Mouse (Mus musculus) testis, adult 2 months (tissue): ENCODE results near the gene Gdpd5.

ENCODE experiments used
- CTCF ChIP-seq: fragments of 200-500 bp; IDR thresholded peaks from 2 replicates; pipeline ENCODE4 v1.5.1; 2012; ENCODE audit warnings: low read depth, mild to moderate bottlenecking, inconsistent platforms, low read length, moderate library complexity; ENCODE audit not compliant: control insufficient read depth, insufficient read depth, insufficient replicate concordance
- POLR2A ChIP-seq: fragments of 200-500 bp; IDR thresholded peaks from 2 replicates; pipeline ENCODE4 v1.6.1; 2012; ENCODE audit warnings: low read depth, mild to moderate bottlenecking, inconsistent platforms, low read length, moderate library complexity; ENCODE audit not compliant: control insufficient read depth

DNA sequence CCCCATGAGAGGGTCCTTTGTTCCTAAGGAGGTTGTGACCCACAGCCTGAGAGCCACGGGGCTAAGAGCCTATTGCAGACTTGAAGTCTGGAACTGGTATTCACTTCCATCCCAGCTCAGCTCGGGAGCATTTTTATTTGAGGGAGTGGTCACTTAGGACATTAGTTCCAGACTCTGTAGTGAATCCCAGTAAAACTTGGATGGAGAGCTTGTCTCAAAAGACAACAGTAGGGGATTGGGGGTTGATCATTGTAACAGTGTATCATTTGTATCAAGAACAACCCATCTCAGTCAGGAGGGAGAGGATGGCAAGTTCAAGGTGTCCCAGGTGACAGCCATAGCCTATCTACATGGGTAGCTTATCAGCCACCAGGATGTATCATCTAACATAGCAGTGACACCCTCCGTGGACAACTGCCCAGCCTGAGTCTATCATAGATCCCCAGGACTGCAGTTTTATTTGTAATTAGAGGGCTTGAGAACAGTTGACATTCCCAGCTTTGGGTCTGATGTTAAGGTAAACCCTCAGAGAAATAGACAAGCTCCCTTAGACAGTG is 95.4 kb downstream of the Gdpd5 start:
- TF ChIP-seq POLR2A (no peak), CTCF (no peak)
